Mouse (Mus musculus) kidney, embryonic 14.5 days (tissue): ENCODE data around the gene Pdzd2. TPM values are rescaled to one million over a fixed set of nuclear protein-coding genes. Genes with fewer than 3 reads are reported as not detected.

ENCODE experiments used
- ATAC-seq: fragments of 200-750 bp; cut with Nextera tagmentation; 2 replicates; pipeline ENCODE4 v1.8.0; 2017; ENCODE audit warnings: moderate number of reproducible peaks, mild to moderate bottlenecking, moderate TSS enrichment, moderate library complexity; ENCODE audit not compliant: low FRiP score, low TSS enrichment
- H3K27ac ChIP-seq: fragments of 300-500 bp; sonication (generic); 2 replicates; pipeline ENCODE4 v1.5.1; 2014; ENCODE audit warnings: low read depth, mild to moderate bottlenecking, low read length, moderate library complexity, mixed read lengths
- H3K27me3 ChIP-seq: fragments of 300-500 bp; sonication (generic); 2 replicates; pipeline ENCODE4 v1.6.1; 2014; ENCODE audit warnings: mild to moderate bottlenecking, low read length; ENCODE audit not compliant: control insufficient read depth, insufficient read depth
- H3K36me3 ChIP-seq: fragments of 300-500 bp; sonication (generic); 2 replicates; pipeline ENCODE4 v1.6.1; 2014; ENCODE audit warnings: low read length, mixed read lengths; ENCODE audit not compliant: control insufficient read depth, insufficient read depth
- H3K4me1 ChIP-seq: fragments of 300-500 bp; sonication (generic); 2 replicates; pipeline ENCODE4 v1.6.1; 2014; ENCODE audit warnings: low read length, mixed read lengths; ENCODE audit not compliant: control insufficient read depth, insufficient read depth
- H3K4me2 ChIP-seq: fragments of 300-500 bp; sonication (generic); replicated peaks from 2 replicates; pipeline ENCODE4 v1.6.1; 2014; ENCODE audit warnings: low read depth, mild to moderate bottlenecking, low read length
- H3K4me3 ChIP-seq: fragments of 300-500 bp; sonication (generic); 2 replicates; pipeline ENCODE4 v1.5.1; 2014; ENCODE audit warnings: mild to moderate bottlenecking, low read length
- H3K9ac ChIP-seq: fragments of 300-500 bp; sonication (generic); 2 replicates; pipeline ENCODE4 v1.6.1; 2014; ENCODE audit warnings: low read depth, mild to moderate bottlenecking, low read length, moderate library complexity
- H3K9me3 ChIP-seq: fragments of 300-500 bp; sonication (generic); 2 replicates; pipeline ENCODE4 v1.6.1; 2016; ENCODE audit warnings: low read length; ENCODE audit not compliant: control insufficient read depth
- WGBS: fragments of 180-500 bp; shearing (Covaris S2); extraction: QIAGEN DNeasy Blood & Tissue Kit; methylation state at CpG from one replicate; pipeline ENCODE4 v1.1.7; 2014; 5-methylcytosine and 5-hydroxymethylcytosine counted together
- polyA plus RNA-seq: library from polyadenylated mRNA; unstranded; fragments of >200 nt; fragmentation: Nextera tagmentation; extraction: Ambion mirVana; gene quantifications from 2 replicates; pipeline ENCODE4 v1.2.1, GENCODE M21; 2014

The Pdzd2 gene
- polyA plus RNA-seq, 1 experiment from 2014 or later = 43.7 TPM

GRCm38 (mm10) chr15:12718819-12719218, 20.9 kb downstream of the Pdzd2 start:
- no peak overlapping the region for H3K4me2 ChIP-seq
- no peak overlapping the region for H3K4me3 ChIP-seq
- 47% methylated on average over 14 of the region's 14 CpGs for WGBS
- H3K9me3 ChIP-seq = no peaks in the 10 kb centered on the region
- H3K4me1 ChIP-seq = no peaks in the 10 kb centered on the region
- no peak overlapping the region for H3K27ac ChIP-seq
- no peak overlapping the region for H3K9ac ChIP-seq
- ATAC-seq = 0 out of 2 replicates have a peak, but pooled peaks have one; percentile 33
- H3K36me3 ChIP-seq = no peaks in the 10 kb centered on the region
- no peaks in the 10 kb centered on the region for H3K27me3 ChIP-seq

GRCm38 (mm10) chr15:12717410-12717809, 22.3 kb downstream of the Pdzd2 start:
- Histone ChIP-seq H3K36me3 (no peaks in the 10 kb centered on the region), H3K27ac (no peak overlapping the region), H3K9me3 (no peaks in the 10 kb centered on the region), H3K4me3 (no peak overlapping the region), H3K4me2 (no peak overlapping the region), H3K9ac (no peak overlapping the region), H3K27me3 (no peaks in the 10 kb centered on the region), H3K4me1 (no peaks in the 10 kb centered on the region)
- 77% methylated on average over 3 of the region's 3 CpGs for WGBS
- ATAC-seq = no peak

- no peak overlapping the region for H3K4me3 ChIP-seq
- H3K36me3 ChIP-seq = no peaks in the 10 kb centered on the region
- ATAC-seq = no peak
- no peak overlapping the region for H3K9ac ChIP-seq
- H3K9me3 ChIP-seq = no peaks in the 10 kb centered on the region
- H3K27me3 ChIP-seq = no peaks in the 10 kb centered on the region
- no peak overlapping the region for H3K4me2 ChIP-seq
- WGBS = 74% methylated on average over 8 of the region's 8 CpGs
- no peak overlapping the region for H3K27ac ChIP-seq
- H3K4me1 ChIP-seq = no peaks in the 10 kb centered on the region
Observed at GRCm38 (mm10) chr15:12716881-12717280, 22.8 kb downstream of the Pdzd2 start.

- no peak overlapping the region for H3K4me2 ChIP-seq
- no peaks in the 10 kb centered on the region for H3K4me1 ChIP-seq
- H3K9ac ChIP-seq = no peak overlapping the region
- H3K36me3 ChIP-seq = no peaks in the 10 kb centered on the region
- H3K4me3 ChIP-seq = no peak overlapping the region
- no peak overlapping the region for H3K27ac ChIP-seq
- ATAC-seq = no peak
- 79% methylated on average over 2 of the region's 2 CpGs for WGBS
- no peaks in the 10 kb centered on the region for H3K27me3 ChIP-seq
- no peaks in the 10 kb centered on the region for H3K9me3 ChIP-seq
Observed at GRCm38 (mm10) chr15:12714322-12714721, 25.4 kb downstream of the Pdzd2 start.

- no peaks in the 10 kb centered on the region for H3K36me3 ChIP-seq
- H3K27ac ChIP-seq = no peak overlapping the region
- H3K4me2 ChIP-seq = no peak overlapping the region
- H3K27me3 ChIP-seq = no peaks in the 10 kb centered on the region
- no peak for ATAC-seq
- no peaks in the 10 kb centered on the region for H3K9me3 ChIP-seq
- H3K4me3 ChIP-seq = no peak overlapping the region
- H3K9ac ChIP-seq = no peak overlapping the region
- 76% methylated on average over 2 of the region's 2 CpGs for WGBS
- no peaks in the 10 kb centered on the region for H3K4me1 ChIP-seq
Observed at GRCm38 (mm10) chr15:12713216-12713615, 26.5 kb downstream of the Pdzd2 start.

GRCm38 (mm10) chr15:12710036-12710435, 29.7 kb downstream of the Pdzd2 start:
- H3K9me3 ChIP-seq = no peaks in the 10 kb centered on the region
- no peak overlapping the region for H3K4me3 ChIP-seq
- no peak overlapping the region for H3K27ac ChIP-seq
- H3K27me3 ChIP-seq = no peaks in the 10 kb centered on the region
- WGBS = 97% methylated on average over 3 of the region's 3 CpGs
- H3K36me3 ChIP-seq = no peaks in the 10 kb centered on the region
- H3K9ac ChIP-seq = no peak overlapping the region
- no peaks in the 10 kb centered on the region for H3K4me1 ChIP-seq
- no peak overlapping the region for H3K4me2 ChIP-seq
- ATAC-seq = no peak

GRCm38 (mm10) chr15:12708297-12708696, 31.4 kb downstream of the Pdzd2 start:
- H3K4me2 ChIP-seq = no peak overlapping the region
- WGBS = 35% methylated on average over 1 of the region's 1 CpGs
- no peaks in the 10 kb centered on the region for H3K9me3 ChIP-seq
- no peak overlapping the region for H3K4me3 ChIP-seq
- no peak overlapping the region for H3K9ac ChIP-seq
- no peaks in the 10 kb centered on the region for H3K36me3 ChIP-seq
- ATAC-seq = no peak
- no peak overlapping the region for H3K27ac ChIP-seq
- no peaks in the 10 kb centered on the region for H3K27me3 ChIP-seq
- H3K4me1 ChIP-seq = no peaks in the 10 kb centered on the region

GRCm38 (mm10) chr15:12706902-12707301, 32.8 kb downstream of the Pdzd2 start:
- Histone ChIP-seq H3K36me3 (no peaks in the 10 kb centered on the region), H3K27ac (no peak overlapping the region), H3K4me1 (no peaks in the 10 kb centered on the region), H3K4me2 (no peak overlapping the region), H3K9ac (no peak overlapping the region), H3K9me3 (no peaks in the 10 kb centered on the region), H3K27me3 (no peaks in the 10 kb centered on the region), H3K4me3 (no peak overlapping the region)
- no peak for ATAC-seq
- 54% methylated on average over 3 of the region's 3 CpGs for WGBS

GRCm38 (mm10) chr15:12700367-12700766, 39.4 kb downstream of the Pdzd2 start:
- H3K4me2 ChIP-seq = no peak overlapping the region
- H3K27me3 ChIP-seq = no peaks in the 10 kb centered on the region
- 49% methylated on average over 9 of the region's 9 CpGs for whole genome bisulfite sequencing
- H3K9ac ChIP-seq = no peak overlapping the region
- no peak for ATAC-seq
- 0 out of 2 replicates have a peak, but pooled peaks cover 3% of the 10 kb centered on the region for H3K4me1 ChIP-seq
- H3K27ac ChIP-seq = no peak overlapping the region
- no peaks in the 10 kb centered on the region for H3K9me3 ChIP-seq
- no peaks in the 10 kb centered on the region for H3K36me3 ChIP-seq
- no peak overlapping the region for H3K4me3 ChIP-seq
